Mouse (Mus musculus): Measurements from ENCODE around the gene Pyurf.
A peak's percentile ranks its signal among the peaks of the same experiment; 100 is the strongest.

Gene Pyurf

DNA sequence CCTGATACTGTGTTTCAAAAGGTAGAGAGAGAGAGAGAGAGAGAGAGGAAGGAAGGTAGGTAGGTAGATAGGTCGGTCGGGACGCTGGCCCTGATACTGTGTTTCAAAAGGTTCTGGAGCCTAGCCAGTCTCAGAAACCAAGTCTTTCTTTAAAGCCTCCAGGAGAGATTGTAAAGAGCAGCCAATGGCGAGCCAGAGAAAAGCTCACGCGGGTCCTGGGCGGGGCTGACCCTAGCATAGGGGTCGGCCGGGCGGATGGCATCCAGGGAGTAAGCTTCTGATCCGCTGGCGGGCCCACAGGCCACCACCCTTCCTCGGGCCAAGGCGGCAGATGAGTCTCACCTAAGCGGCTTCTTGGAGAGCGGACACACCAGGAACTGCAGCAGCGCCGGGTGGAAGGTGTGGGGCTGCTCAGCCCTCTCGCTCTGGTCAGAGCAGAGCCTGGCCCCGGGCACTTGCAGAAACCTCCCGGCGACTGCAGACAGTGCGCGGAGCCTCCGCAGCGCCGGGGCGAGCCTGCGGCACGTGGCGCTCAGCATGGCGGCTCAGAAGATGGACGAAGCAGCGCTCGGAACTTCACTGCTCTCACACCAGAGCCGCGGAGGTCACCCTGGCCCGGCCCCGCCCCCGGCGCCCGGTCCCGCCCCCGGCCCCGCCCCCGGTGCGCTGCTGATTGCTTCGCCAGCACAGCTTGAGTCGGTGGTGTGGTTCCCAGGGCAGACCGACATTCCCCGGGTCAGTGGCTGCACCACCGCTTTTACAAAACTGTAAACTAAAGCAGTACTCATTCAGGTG lies at the start of gene Pyurf:
Pyurf (minus strand) TSS at position 612 of the 795 bp plus-strand sequence.
- DNase-seq (ENCODE audit: low read depth, low spot score) = no peak

- DNase-seq (ENCODE audit: low read depth, low spot score) = no peak
Observed at GRCm38 (mm10) chr6:57721347-57721746, 29.5 kb upstream of the Pyurf start.

- DNase-seq (ENCODE audit: low read depth, low spot score) = no peak
Observed at GRCm38 (mm10) chr6:57711726-57712125, 19.8 kb upstream of the Pyurf start.

GRCm38 (mm10) chr6:57706721-57707120 lies 14.8 kb upstream of the Pyurf start:
- no peak for DNase-seq (ENCODE audit: low read depth, low spot score)

DNA sequence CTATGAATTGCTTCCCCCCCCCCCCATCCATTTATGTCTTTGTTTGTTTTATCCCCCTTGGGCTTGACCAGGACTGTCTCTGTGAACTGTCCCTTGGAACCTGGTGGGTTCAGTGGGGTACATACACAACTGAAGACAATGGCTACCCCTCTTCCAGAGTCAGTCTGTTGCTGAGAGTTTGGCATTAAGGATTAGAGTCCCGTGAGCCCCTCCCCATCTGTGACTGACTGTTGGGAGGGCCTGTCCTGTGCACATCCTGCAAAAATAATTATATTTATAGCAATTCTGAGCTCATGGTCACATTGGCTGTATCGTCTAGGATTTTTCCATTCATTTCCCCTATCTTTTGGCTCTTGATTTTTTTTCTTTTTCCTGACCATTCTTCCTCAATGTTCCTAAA lies 11.8 kb upstream of the Pyurf start:
- DNase-seq (ENCODE audit: low read depth, low spot score) = no peak

GRCm38 (mm10) chr6:57702743-57703499 lies 11.0 kb upstream of the Pyurf start:
- DNase-seq (ENCODE audit: low read depth, low spot score) = peak; percentile 91

- no peak for DNase-seq (ENCODE audit: low read depth, low spot score)
Observed at GRCm38 (mm10) chr6:57702376-57702742, 10.5 kb upstream of the Pyurf start, which contains the start of gene Lancl2. TSS of gene Lancl2 (plus strand) at chr6:57702540.

DNA sequence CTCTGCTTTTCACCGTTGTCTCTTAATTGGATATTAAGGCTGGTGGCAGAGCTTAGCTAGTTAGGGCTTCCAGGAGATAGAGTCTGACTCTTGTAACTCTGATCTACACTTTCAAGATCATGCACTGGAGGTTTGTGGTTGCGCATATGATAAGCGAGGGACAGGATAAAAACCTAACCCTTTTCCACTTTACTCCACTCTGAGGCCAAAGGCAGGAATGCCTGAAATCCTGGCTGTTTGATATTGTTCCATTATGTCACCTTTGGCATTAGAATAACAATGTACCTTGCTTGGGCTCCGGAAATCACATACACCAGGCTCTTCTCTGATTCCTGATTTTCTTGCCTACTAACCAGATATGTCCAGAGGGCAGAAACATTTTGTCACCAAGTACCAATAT lies 9.8 kb upstream of the Pyurf start:
- DNase-seq (ENCODE audit: low read depth, low spot score) = no peak

DNA sequence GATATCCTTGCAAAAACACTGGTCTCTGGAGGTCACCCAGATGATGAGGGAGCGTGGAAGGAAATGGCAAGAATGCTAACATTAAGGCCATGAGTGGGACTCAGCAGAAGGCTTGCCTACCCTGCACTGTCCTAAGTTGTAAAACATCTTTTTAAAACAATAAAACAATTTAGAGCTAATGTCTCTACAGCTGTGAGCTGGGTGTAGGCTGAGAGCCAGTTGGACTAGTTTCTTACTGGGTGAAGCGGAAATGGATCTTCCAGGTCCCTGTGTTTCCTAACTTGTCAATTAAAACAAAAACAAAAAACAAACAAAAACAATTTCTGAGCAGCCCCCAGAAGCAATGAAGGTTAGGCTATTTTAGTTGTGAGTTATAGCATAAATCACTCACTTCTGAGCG lies 1.2 kb upstream of the Pyurf start:
- DNase-seq (ENCODE audit: low read depth, low spot score) = no peak

DNA sequence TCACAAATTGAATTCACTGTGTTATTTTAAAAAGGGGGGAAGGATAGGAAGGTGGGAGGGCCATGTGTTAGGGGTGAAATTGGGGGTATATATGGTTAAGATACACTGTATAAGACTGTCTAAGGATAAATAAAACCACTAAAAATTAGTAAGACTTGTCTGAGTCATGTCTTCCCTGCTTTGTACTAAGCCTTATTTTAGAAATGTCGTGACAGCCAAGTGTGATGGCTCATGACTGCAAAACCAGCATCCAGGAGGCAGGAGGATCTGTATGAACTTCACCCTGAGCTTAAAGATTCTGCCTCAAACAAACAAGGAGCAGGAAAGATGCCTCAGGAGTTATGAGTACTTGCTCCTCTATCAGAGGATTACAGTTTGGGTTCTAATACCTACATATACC lies 7.7 kb downstream of the Pyurf start:
- DNase-seq (ENCODE audit: low read depth, low spot score) = no peak

GRCm38 (mm10) chr6:57661295-57661694 lies 30.6 kb downstream of the Pyurf start:
- DNase-seq (ENCODE audit: low read depth, low spot score) = no peak

- DNase-seq (ENCODE audit: low read depth, low spot score) = no peak
Observed at GRCm38 (mm10) chr6:57647256-57647655, 44.6 kb downstream of the Pyurf start.

- DNase-seq (ENCODE audit: low read depth, low spot score) = peak; percentile 14
Observed at GRCm38 (mm10) chr6:57641789-57642188, 50.1 kb downstream of the Pyurf start.

DNA sequence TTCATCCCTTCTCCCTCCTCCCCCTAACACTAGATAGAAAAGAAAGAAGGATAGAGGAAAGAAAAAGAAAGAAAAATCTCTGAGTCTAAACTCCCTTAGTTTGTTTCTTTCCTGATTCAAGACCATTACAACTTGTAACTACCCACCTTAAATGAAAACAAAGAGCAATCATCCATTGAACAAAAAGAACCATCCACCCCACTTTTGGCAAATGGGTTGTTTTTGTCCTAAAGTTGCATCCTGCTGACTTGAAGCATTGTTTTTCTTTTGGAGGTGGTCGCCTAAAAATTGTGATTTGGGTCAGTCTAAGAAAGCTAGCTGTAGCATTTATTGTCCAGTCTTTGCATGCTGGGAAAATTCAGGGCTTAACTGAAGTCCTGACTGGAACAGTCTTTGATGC lies 52.3 kb downstream of the Pyurf start:
- no peak for DNase-seq (ENCODE audit: low read depth, low spot score)

All from brain, embryonic 18.5 days (tissue).